Mouse (Mus musculus) erythroblast, embryonic 14.5 days (primary cell): Measurements from ENCODE around the gene Slx4ip. TPM values are rescaled to one million over a fixed set of nuclear protein-coding genes. Genes with fewer than 3 reads are reported as not detected.
A peak's percentile ranks its signal among the peaks of the same experiment; 100 is the strongest.

Source experiments
- H3K27me3 ChIP-seq: 2 replicates; pipeline ENCODE4 v1.6.1; 2012; ENCODE audit warnings: inconsistent platforms; ENCODE audit not compliant: control insufficient read depth
- H3K36me3 ChIP-seq: 2 replicates; pipeline ENCODE4 v1.6.1; 2012; ENCODE audit warnings: mild to moderate bottlenecking, inconsistent platforms; ENCODE audit not compliant: control insufficient read depth
- H3K4me1 ChIP-seq: 2 replicates; pipeline ENCODE4 v1.6.1; 2012; ENCODE audit warnings: inconsistent platforms; ENCODE audit not compliant: control insufficient read depth
- H3K4me3 ChIP-seq: replicated peaks from 2 replicates; pipeline ENCODE3; 2012; ENCODE audit warnings: moderate library complexity, mild to moderate bottlenecking, inconsistent platforms
- H3K9me3 ChIP-seq: 2 replicates; pipeline ENCODE4 v1.6.1; 2012; ENCODE audit warnings: low read length, inconsistent platforms, mixed read lengths; ENCODE audit not compliant: control insufficient read depth
- GATA1 ChIP-seq: IDR thresholded peaks from 2 replicates; pipeline ENCODE4 v1.6.1; 2012; ENCODE audit warnings: low read length, inconsistent platforms, mixed read lengths
- TAL1 ChIP-seq: IDR thresholded peaks from 3 replicates; pipeline ENCODE4 v1.6.1; 2012; ENCODE audit warnings: low read length, inconsistent platforms, mixed read lengths
- polyA plus RNA-seq: library from polyadenylated mRNA; stranded (reverse); fragments of >175 nt; gene quantifications from 2 replicates; pipeline ENCODE4 v1.2.3, GENCODE M21; 2012

Slx4ip gene
- polyA plus RNA-seq, 1 experiment = 0.07 TPM

DNA sequence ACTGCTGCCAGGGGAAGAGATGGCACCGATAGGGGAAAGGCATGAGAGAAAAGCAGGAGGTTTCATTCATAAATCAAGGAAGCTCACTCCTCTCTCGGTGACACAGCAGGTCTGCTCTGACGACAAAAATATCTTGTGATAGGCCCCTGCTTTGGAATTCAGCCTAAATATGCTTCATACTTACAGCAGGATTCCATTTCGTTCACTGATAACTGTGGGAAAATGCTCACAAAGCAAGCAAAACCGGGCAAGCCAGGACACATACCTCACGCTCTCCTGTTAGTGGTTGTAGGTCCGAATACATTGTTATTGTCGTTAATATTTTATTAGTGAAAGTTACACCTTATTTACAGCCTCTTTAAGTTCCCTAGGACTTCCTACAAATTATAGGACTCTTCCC lies 216.9 kb downstream of the Slx4ip start:
- H3K9me3 ChIP-seq = no peaks in the 10 kb centered on the region
- H3K27me3 ChIP-seq = no peaks in the 10 kb centered on the region
- no peak overlapping the region for H3K4me3 ChIP-seq
- H3K36me3 ChIP-seq = no peaks in the 10 kb centered on the region
- TF ChIP-seq GATA1 = no peak
- TF ChIP-seq TAL1 = no peak
- no peaks in the 10 kb centered on the region for H3K4me1 ChIP-seq

DNA sequence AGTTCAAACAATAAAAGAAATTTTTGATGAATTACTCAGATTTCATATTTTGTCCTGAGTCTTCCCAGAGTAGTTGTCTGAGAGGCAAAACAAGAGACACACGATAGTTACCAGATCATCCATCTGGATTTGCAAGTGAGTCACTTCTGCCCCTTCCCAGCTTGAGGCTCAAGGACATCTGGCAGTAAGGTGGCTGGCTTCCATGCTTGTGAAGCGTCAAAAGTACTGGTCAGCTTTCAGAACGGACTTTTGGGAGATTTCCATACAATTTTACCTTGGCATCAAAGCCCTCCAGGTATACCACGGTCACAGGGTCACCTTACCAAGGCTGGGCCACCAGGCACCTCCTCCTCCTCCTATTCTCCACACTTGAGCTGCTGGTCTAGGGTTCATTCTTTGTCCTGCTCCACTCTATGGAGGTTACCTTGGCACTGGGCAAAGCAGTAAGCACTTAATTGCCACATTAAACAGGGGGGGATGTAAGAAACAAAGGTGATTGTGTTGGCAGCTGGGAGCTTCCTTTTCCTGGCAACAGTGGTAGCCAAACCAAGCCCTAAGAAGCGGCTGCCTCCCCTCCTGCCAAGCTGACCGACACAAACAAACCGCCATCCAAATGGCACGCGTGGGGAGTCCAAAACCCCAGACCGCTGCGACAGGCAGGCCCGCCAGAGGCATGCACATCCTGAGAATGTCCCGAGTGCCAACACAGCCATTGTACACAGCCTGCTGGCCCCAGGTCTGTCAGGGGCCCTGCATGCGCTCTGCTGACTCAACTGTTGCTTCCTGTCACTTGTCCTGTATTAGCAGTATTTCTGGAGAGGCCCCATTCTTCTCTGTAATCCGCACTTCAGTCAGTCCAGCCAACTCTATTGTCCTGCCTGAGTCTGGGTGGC lies 218.5 kb downstream of the Slx4ip start:
- TF ChIP-seq GATA1 (no peak), TAL1 (no peak)
- Histone ChIP-seq H3K9me3 (no peaks in the 10 kb centered on the region), H3K4me1 (no peaks in the 10 kb centered on the region)

DNA sequence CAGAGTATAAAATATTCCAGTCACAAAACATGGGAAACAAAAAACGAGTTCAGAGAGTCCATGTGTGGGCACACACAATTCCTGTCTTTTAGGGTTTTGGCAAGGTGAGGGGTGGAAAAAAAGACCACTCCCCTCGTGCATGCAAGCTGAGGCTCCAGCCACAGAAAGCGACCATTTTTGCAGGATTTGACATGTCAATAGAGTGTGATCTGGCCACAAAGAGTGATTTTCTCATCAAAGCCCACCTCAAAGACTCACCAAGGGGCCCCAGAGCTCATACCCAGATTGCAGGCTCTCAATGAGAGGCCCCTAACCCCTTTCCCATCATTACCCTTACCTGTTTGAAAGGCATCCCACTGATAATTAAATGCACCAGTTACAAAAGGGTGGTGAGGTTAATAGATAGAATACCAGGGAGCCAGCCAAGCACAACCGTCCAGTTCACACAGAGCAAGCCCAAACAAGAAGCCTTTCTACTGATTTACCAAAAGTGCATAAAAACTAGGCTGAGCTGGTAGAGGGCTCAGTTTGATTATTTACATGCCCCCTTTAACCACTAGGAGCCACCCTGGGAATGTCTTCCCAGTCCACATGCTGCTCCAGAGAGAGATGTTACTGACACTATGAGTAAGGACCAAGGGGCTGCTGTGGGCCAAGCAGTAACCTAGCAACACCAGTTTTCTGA lies 219.3 kb downstream of the Slx4ip start:
- TF ChIP-seq TAL1 (no peak), GATA1 (no peak)
- Histone ChIP-seq H3K4me3 (no peak overlapping the region), H3K36me3 (no peaks in the 10 kb centered on the region), H3K9me3 (no peaks in the 10 kb centered on the region; the same call in 1 of the 2 replicates), H3K4me1 (peaks cover 2% of the 10 kb centered on the region; the same call in 1 of the 2 replicates), H3K27me3 (peaks cover 21% of the 10 kb centered on the region)

More for the DNA sequence above, 218.5 kb downstream of the Slx4ip start:
- Histone ChIP-seq H3K27me3 (peaks cover 13% of the 10 kb centered on the region), H3K4me3 (no peak overlapping the region), H3K36me3 (no peaks in the 10 kb centered on the region)

DNA sequence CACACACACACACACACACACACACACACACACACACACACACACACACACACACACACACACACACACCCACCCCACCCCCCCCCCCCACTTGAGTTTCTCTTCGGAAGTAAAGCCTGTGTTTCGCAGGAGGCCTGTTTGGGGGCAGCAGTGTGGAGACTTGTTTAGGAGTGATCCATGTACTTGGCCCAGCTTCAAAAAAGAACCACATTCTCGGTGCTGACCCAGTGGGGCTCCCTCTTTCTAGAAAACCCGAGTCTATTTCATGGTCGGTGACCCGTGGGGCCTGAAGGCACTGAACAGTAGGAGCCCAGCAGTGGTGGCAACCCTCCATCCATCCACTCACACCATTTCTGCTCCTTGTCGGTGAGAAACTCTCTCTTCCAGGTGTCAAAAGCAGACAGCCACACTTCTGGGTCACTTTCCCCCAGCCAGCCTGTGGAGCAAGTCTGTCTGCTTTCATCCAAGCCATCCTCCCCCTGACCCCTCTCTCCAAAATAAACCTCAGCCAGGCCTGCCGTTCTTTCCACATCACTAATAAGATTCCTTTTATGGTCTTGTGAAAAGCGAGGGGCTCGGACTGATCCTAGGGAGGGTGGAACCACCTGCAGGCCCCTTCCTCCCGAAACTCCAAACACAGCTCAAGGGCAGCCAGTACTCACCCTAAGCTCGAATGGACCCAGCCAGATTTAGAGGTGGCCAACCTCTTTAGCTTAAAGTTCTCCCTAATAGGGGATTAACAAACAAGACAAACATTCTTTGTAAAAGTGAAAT lies 222.5 kb downstream of the Slx4ip start:
- Histone ChIP-seq H3K36me3 (no peaks in the 10 kb centered on the region), H3K4me1 (peaks cover 17% of the 10 kb centered on the region), H3K4me3 (no peak overlapping the region), H3K9me3 (peaks cover 2% of the 10 kb centered on the region; the same call in 1 of the 2 replicates), H3K27me3 (peaks cover 52% of the 10 kb centered on the region)
- TF ChIP-seq TAL1 (no peak), GATA1 (no peak)

DNA sequence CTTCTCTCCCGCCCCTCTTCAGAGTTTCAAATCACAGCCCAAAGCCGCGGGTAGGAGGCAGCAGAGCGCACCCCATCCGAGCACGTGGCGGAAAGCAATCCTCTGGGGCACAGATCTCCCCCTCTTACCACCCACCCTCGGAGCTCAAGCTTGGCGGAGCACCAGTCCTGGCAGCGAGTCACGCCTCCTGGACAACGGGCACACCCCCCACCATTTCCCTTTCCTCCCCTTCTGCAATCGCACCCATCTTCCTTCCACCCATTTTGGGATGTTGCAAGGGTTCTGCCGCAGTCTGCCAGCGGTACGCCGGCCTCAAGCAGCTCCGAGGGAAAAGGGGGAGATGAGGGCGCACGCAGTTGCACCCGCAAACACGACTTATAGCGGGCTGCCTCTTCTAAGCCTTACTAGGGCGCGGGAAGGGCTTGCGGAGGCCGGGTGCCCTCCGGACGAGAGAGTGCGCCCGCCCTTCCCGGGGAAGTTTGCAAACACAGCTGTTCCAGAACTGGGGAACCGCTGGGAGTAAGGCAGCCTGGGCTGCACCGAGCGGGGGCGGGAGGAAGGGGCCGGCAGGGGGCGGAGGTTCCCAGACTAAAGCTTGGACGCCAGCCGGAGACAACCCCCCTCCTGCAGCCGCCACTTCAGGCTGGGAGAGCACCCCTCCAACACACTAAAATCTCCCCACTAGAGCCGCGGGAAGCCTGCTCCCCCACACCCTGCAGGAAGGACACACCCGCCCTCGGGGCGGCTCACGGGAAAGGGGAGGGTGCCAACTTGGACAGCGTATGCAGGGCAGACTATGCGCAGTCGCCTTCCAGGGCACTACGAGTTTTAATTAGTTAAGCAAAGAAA lies 223.5 kb downstream of the Slx4ip start:
- Histone ChIP-seq H3K27me3 (peaks cover 55% of the 10 kb centered on the region), H3K4me1 (peaks cover 17% of the 10 kb centered on the region), H3K4me3 (peak overlapping the region; percentile 41), H3K36me3 (no peaks in the 10 kb centered on the region), H3K9me3 (peaks cover 2% of the 10 kb centered on the region; the same call in 1 of the 2 replicates)
- no peak for TF ChIP-seq TAL1

DNA sequence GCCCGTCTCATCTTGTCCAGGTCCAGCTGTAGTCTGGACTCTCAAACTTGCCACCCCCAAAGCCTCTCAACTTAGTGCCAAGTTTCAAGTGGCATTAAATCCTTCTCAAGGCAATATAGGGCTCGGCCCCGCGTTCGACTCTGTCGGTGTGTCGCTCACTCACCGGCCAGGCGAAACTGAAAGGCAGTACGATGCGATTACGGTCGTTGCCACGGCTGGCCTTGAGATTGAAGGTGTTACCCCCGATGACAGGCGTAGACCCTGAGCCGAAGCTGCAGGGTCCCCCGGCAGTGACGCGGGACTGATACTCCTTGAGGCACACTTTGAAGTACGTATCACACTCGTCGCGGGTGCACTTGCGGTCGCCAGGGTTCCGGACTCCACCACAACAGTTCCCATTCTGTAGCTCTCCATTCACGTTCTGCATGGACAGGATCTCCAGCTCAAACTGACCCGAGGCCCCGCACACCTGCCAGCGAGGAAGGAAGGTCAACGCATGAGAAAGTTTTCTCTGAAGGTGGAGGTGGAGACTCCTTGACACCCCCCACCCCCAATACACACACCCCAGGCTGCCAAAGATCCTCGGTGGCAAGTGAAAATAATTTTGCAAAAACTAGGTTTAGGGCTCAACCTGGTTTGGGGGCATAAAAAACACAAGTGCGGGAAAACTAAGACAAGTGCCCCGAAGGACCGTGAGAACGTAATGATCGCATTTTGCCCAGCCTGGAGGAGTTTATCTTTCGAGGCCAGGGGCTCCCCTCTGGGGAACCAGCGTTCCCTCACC lies 224.4 kb downstream of the Slx4ip start:
- Histone ChIP-seq H3K4me3 (peak overlapping the region; percentile 56), H3K36me3 (no peaks in the 10 kb centered on the region), H3K4me1 (peaks cover 17% of the 10 kb centered on the region), H3K27me3 (peaks cover 55% of the 10 kb centered on the region), H3K9me3 (peaks cover 2% of the 10 kb centered on the region; the same call in 1 of the 2 replicates)
- TF ChIP-seq TAL1 (no peak), GATA1 (no peak)

DNA sequence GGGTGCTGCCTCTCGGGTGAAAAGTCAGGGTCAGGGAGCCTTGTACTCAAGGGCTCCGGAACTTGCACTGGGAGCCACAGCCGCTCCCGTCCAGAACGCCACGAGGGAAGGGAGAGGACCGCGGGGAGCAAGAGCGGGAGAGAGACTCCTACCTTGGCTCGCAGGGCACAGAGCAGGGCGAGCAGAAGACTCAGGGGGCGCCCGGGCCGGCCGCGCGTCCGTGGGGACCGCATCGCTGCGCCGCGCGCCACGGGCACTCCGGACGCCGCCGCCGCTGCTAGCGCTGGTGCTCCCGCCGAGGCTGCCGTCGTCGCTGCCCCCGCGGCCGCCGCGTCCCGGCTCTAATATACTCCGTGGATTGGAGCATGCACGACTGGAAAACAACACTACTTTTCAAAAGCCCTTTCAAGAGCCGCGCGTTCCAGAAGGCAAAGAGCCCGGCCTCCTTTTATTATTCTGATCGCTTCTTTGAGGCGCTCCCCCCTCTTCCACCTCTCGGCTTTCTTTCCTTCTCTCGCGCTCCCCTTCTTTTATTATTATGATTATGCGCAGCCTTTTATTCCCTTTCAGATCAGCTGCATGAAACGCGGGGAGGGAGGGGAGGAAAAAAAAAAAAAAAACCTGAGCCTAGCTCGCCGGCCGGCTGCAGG lies 225.1 kb downstream of the Slx4ip start, which contains the start of gene Jag1:
Jag1 (minus strand) TSS at position 620 of the 650 bp plus-strand sequence.
- Histone ChIP-seq H3K4me1 (peaks cover 17% of the 10 kb centered on the region), H3K27me3 (peaks cover 55% of the 10 kb centered on the region), H3K9me3 (peaks cover 2% of the 10 kb centered on the region; the same call in 1 of the 2 replicates), H3K36me3 (no peaks in the 10 kb centered on the region), H3K4me3 (peak within 1 kb of the TSS; percentile 56)
- TF ChIP-seq TAL1 (no peak), GATA1 (no peak)
